ENCODE assay signal across 9 mouse cellular contexts in genomic region chr7:60139742-60140480, GRCm38 (mm10). TPM values are rescaled to one million over a fixed set of nuclear protein-coding genes. Genes with fewer than 3 reads are reported as not detected.
DNase-seq lines count a peak whose midpoint lies in the region; ATAC-seq and TF ChIP-seq lines count a peak whose summit lies in the region.
"Had no signal": no experiment of that assay in that cellular context is flagged by ENCODE, and none has a peak within 500 bp of the region (broad histone marks: within the 10 kb centered on the region; RNA-seq: fewer than 3 reads in every experiment).

TSS of gene Snrpn (minus strand) at chr7:60140219.

- no peak within 1 kb of the TSS for H3K27ac ChIP-seq in kidney, embryonic 16.5 days (ENCODE audit: low read length)
- H3K27ac ChIP-seq in intestine, embryonic 16.5 days (ENCODE audit: low read length): no peak within 1 kb of the TSS
- 0 out of 2 replicates have a peak within 1 kb of the TSS, but pooled peaks have one; percentile 32 for H3K27ac ChIP-seq in midbrain, postnatal 0 days (ENCODE audit: low read depth, low read length)
- H3K27ac ChIP-seq: liver, embryonic 14.5 days had no signal

- no peak within 1 kb of the TSS for H3K4me2 ChIP-seq in kidney, embryonic 16.5 days (replicated peaks; ENCODE audit: low read depth, low read length)
- no peak within 1 kb of the TSS for H3K4me2 ChIP-seq in intestine, embryonic 16.5 days (ENCODE audit: low read depth, low read length)
- H3K4me2 ChIP-seq in midbrain, postnatal 0 days (ENCODE audit: low read depth, low read length, poor library complexity, severe bottlenecking): 0 out of 2 replicates have a peak within 1 kb of the TSS, but pooled peaks have one; percentile 4

- H3K9me3 ChIP-seq in kidney, embryonic 16.5 days (ENCODE audit: low read length): no peaks in the 10 kb centered on the region; the same call in 1 of the 2 replicates
- no peaks in the 10 kb centered on the region for H3K9me3 ChIP-seq in intestine, embryonic 16.5 days (ENCODE audit: control insufficient read depth, low read length)
- H3K9me3 ChIP-seq in midbrain, postnatal 0 days (ENCODE audit: low read length): no peaks in the 10 kb centered on the region

- no peaks in the 10 kb centered on the region for H3K27me3 ChIP-seq in kidney, embryonic 16.5 days (ENCODE audit: insufficient read depth, low read length)
- H3K27me3 ChIP-seq in intestine, embryonic 16.5 days (replicated peaks; ENCODE audit: control insufficient read depth, insufficient read depth, low read length): no peaks in the 10 kb centered on the region
- H3K27me3 ChIP-seq in midbrain, postnatal 0 days (ENCODE audit: insufficient read depth, low read length): no peaks in the 10 kb centered on the region

- ATAC-seq in kidney, embryonic 16.5 days (ENCODE audit: low FRiP score, low TSS enrichment): no peak
- ATAC-seq in intestine, embryonic 16.5 days: no peak
- peak; percentile 81 for ATAC-seq in midbrain, postnatal 0 days (ENCODE audit: low FRiP score)

- no peaks in the 10 kb centered on the region for H3K4me1 ChIP-seq in kidney, embryonic 16.5 days (ENCODE audit: insufficient read depth, low read length)
- H3K4me1 ChIP-seq in intestine, embryonic 16.5 days (ENCODE audit: control insufficient read depth, insufficient read depth, low read length): no peaks in the 10 kb centered on the region
- H3K4me1 ChIP-seq in midbrain, postnatal 0 days (ENCODE audit: insufficient read depth, low read length): no peaks in the 10 kb centered on the region

- 73% methylated on average over 4 of the region's 4 CpGs for WGBS in kidney, embryonic 16.5 days
- WGBS in intestine, embryonic 16.5 days: 58% methylated on average over 4 of the region's 4 CpGs
- 44% methylated on average over 4 of the region's 4 CpGs for WGBS in midbrain, postnatal 0 days

- no peak for TF ChIP-seq CTCF in midbrain, postnatal 0 days (IDR thresholded peaks at IDR 0.05)

- no peak within 1 kb of the TSS for H3K9ac ChIP-seq in kidney, embryonic 16.5 days (replicated peaks; ENCODE audit: low read length)
- no peak within 1 kb of the TSS for H3K9ac ChIP-seq in intestine, embryonic 16.5 days (ENCODE audit: low read depth, low read length)
- H3K9ac ChIP-seq in midbrain, postnatal 0 days (replicated peaks; ENCODE audit: low read length, poor library complexity, severe bottlenecking): no peak within 1 kb of the TSS
- H3K9ac ChIP-seq: liver, embryonic 14.5 days had no signal

- intact Hi-C loops in gastrocnemius, postnatal 36 days (cut with DNase I): no loop called here

- DNase-seq in kidney, adult 18-20 months: no peak
- peak; percentile 63 for DNase-seq in brain, adult 2 months (ENCODE audit: low read depth, low spot score)
- DNase-seq in gastrocnemius, postnatal 36 days: no peak
- DNase-seq in midbrain, postnatal 0 days (ENCODE audit: low spot score): peak; percentile 76
- DNase-seq in MN1 (ENCODE audit: low spot score): no peak
- DNase-seq in testis, postnatal 10 days (ENCODE audit: low spot score): no peak

- no peaks in the 10 kb centered on the region for H3K36me3 ChIP-seq in kidney, embryonic 16.5 days (ENCODE audit: insufficient read depth, low read length)
- no peaks in the 10 kb centered on the region for H3K36me3 ChIP-seq in intestine, embryonic 16.5 days (ENCODE audit: control insufficient read depth, insufficient read depth, low read length)
- no peaks in the 10 kb centered on the region for H3K36me3 ChIP-seq in midbrain, postnatal 0 days (ENCODE audit: insufficient read depth, low read length)

- H3K4me3 ChIP-seq in kidney, embryonic 16.5 days (ENCODE audit: low read length): no peak within 1 kb of the TSS
- no peak within 1 kb of the TSS for H3K4me3 ChIP-seq in intestine, embryonic 16.5 days (ENCODE audit: low read length)
- H3K4me3 ChIP-seq in midbrain, postnatal 0 days (ENCODE audit: low read depth, low read length): no peak within 1 kb of the TSS

RNA-seq across cellular contexts. Expression of gene Snrpn, which starts in this region (rescaled TPM):
- polyA plus RNA-seq in kidney, embryonic 16.5 days (2015; fragmentation: Nextera tagmentation; extraction: Ambion mirVana): 34.4 and 39.2 TPM in 2 replicates
- 10 to 100 TPM; 43.7 to 56.2 TPM for total RNA-seq in gastrocnemius, postnatal 36 days (2021)
- 39.3 and 44.4 TPM in 2 replicates for polyA plus RNA-seq in intestine, embryonic 16.5 days (2015; fragmentation: Nextera tagmentation; extraction: Ambion mirVana)
- total RNA-seq in midbrain, postnatal 0 days (2014; rRNA removed): 544 and 562 TPM in 2 replicates
- 1,182 and 1,261 TPM in 2 replicates for polyA plus RNA-seq in midbrain, postnatal 0 days (2015; fragmentation: Nextera tagmentation; extraction: Ambion mirVana)

Comparison
In these comparisons a context has a peak if more than half of its experiments do, and no peak if none do; other contexts are left out.
1. RNA of gene Snrpn (polyA plus RNA-seq): 1,182 to 1,261 TPM in midbrain, postnatal 0 days; 39.3 to 44.4 TPM in intestine, embryonic 16.5 days and 34.4 to 39.2 TPM in kidney, embryonic 16.5 days; every median in the first group is over 10 times any median in the second.
2. DNase-seq: peak in brain, adult 2 months (single experiment) and midbrain, postnatal 0 days (single experiment); none in kidney, adult 18-20 months (single experiment), gastrocnemius, postnatal 36 days (0 of 2), MN1 (single experiment) and testis, postnatal 10 days (single experiment).